In genomic region chr2:71340126-71340525, GRCm38 (mm10) we compare ENCODE assay signal across 21 mouse cellular contexts. TPM values are rescaled to one million over a fixed set of nuclear protein-coding genes. Genes with fewer than 3 reads are reported as not detected.
DNase-seq lines count a peak whose midpoint lies in the region; ATAC-seq lines count a peak whose summit lies in the region.
"Had no signal": no experiment of that assay in that cellular context is flagged by ENCODE, and none has a peak within 500 bp of the region (broad histone marks: within the 10 kb centered on the region; RNA-seq: fewer than 3 reads in every experiment).

No protein-coding gene starts in this region.

- peak; percentile 15 to 18 for DNase-seq in heart, adult 9 months (ENCODE audit: low spot score in 2 of 2)
- DNase-seq in heart, adult 8-10 months (ENCODE audit: low spot score), result no peak
- DNase-seq in induced T-regulatory cell, adult 2 months (ENCODE audit: low read depth), result peak; percentile 24
- DNase-seq: adrenal gland, postnatal 10 days; B cell, adult 2 months; cerebellum, adult 11 months; cerebellum, adult 8-10 months; cerebellum, postnatal 14 days; embryo, embryonic 11 days; kidney, adult 11 months; kidney, adult 9 months had no signal

- ATAC-seq in heart, embryonic 16.5 days (replicated peaks; ENCODE audit: extremely low read depth, insufficient read depth, low FRiP score), result 0 out of 2 replicates have a peak, but pooled peaks have one; percentile 52
- ATAC-seq in heart, embryonic 12.5 days (ENCODE audit: insufficient number of reproducible peaks, low FRiP score), result no peak
- no peak for ATAC-seq in megakaryocyte-erythroid progenitor cell, adult 5-6 weeks (replicated peaks; ENCODE audit: low FRiP score, low TSS enrichment, poor library complexity, severe bottlenecking)
- ATAC-seq: CD4-positive, CD25-positive, alpha-beta regulatory T cell, adult 4 months; forebrain, embryonic 14.5 days; hindbrain, embryonic 16.5 days had no signal

- H3K4me2 ChIP-seq in heart, embryonic 16.5 days (ENCODE audit: low read depth, low read length), result 0 out of 2 replicates have a peak overlapping the region, but pooled peaks have one; percentile 32
- H3K4me2 ChIP-seq in heart, embryonic 12.5 days, result no peak overlapping the region
- H3K4me2 ChIP-seq: embryonic facial prominence, embryonic 15.5 days; hindbrain, embryonic 12.5 days had no signal

- peaks cover 15% of the 10 kb centered on the region for H3K36me3 ChIP-seq in heart, embryonic 16.5 days (ENCODE audit: control insufficient read depth, insufficient read depth)
- H3K36me3 ChIP-seq in heart, embryonic 12.5 days, result peaks cover 42% of the 10 kb centered on the region

- H3K27ac ChIP-seq in heart, embryonic 16.5 days (ENCODE audit: low read length), result peak overlapping the region; percentile 56
- H3K27ac ChIP-seq in heart, embryonic 12.5 days (ENCODE audit: poor library complexity, severe bottlenecking), result no peak overlapping the region
- H3K27ac ChIP-seq: embryonic facial prominence, embryonic 15.5 days; forebrain, embryonic 10.5 days; hindbrain, embryonic 12.5 days had no signal

- no peak overlapping the region for H3K9ac ChIP-seq in heart, embryonic 16.5 days (ENCODE audit: low read length)
- H3K9ac ChIP-seq in heart, embryonic 12.5 days, result no peak overlapping the region
- H3K9ac ChIP-seq: embryonic facial prominence, embryonic 15.5 days; hindbrain, embryonic 12.5 days had no signal

- no peaks in the 10 kb centered on the region for H3K27me3 ChIP-seq in heart, embryonic 16.5 days (ENCODE audit: control insufficient read depth, insufficient read depth, low read length)
- no peaks in the 10 kb centered on the region for H3K27me3 ChIP-seq in heart, embryonic 12.5 days (replicated peaks)
- H3K27me3 ChIP-seq: embryonic facial prominence, embryonic 15.5 days; hindbrain, embryonic 12.5 days had no signal

- no peak overlapping the region for H3K4me3 ChIP-seq in heart, embryonic 16.5 days (ENCODE audit: low read length)
- H3K4me3 ChIP-seq in heart, embryonic 12.5 days, result no peak overlapping the region
- H3K4me3 ChIP-seq: embryonic facial prominence, embryonic 15.5 days; erythroblast, embryonic 14.5 days; forebrain, embryonic 10.5 days; hindbrain, embryonic 12.5 days had no signal

- WGBS in heart, embryonic 16.5 days, result 39% methylated on average over 5 of the region's 5 CpGs
- 57% methylated on average over 5 of the region's 5 CpGs for WGBS in heart, embryonic 12.5 days

- no peaks in the 10 kb centered on the region; the same call in 1 of the 2 replicates for H3K9me3 ChIP-seq in heart, embryonic 16.5 days (replicated peaks; ENCODE audit: control insufficient read depth, low read length)
- H3K9me3 ChIP-seq in heart, embryonic 12.5 days (replicated peaks), result no peaks in the 10 kb centered on the region
- H3K9me3 ChIP-seq: embryonic facial prominence, embryonic 15.5 days had no signal

- peaks cover 12% of the 10 kb centered on the region for H3K4me1 ChIP-seq in heart, embryonic 16.5 days (ENCODE audit: control insufficient read depth, insufficient read depth, low read length)
- H3K4me1 ChIP-seq in heart, embryonic 12.5 days (replicated peaks), result peaks cover 11% of the 10 kb centered on the region; the same call in 1 of the 2 replicates
- H3K4me1 ChIP-seq: embryonic facial prominence, embryonic 15.5 days; forebrain, embryonic 10.5 days; hindbrain, embryonic 12.5 days had no signal

RNA-seq across cellular contexts. Expression of gene Slc25a12, which starts 27.4 kb away (rescaled TPM):
- total RNA-seq in heart, adult 8-10 months (2022), result 100 to 1,000 TPM; 229 to 285 (median 258) TPM
- polyA plus RNA-seq in heart, embryonic 16.5 days (2015; fragmentation: Nextera tagmentation; extraction: Ambion mirVana), result 126 TPM in 2 replicates
- 92.1 and 92.8 TPM in 2 replicates for polyA plus RNA-seq in heart, embryonic 12.5 days (2016; fragmentation: Nextera tagmentation; extraction: Ambion mirVana)
- total RNA-seq in megakaryocyte-erythroid progenitor cell, adult 5-6 weeks (2014; fragmentation: Nextera tagmentation), result 26.8 and 42.7 TPM in 2 replicates
- total RNA-seq in megakaryocyte-erythroid progenitor cell, adult 5-6 weeks (2017), result 21.2 and 42.3 TPM in 2 replicates

RNA-seq across cellular contexts. Expression of gene Hat1, which starts 48.6 kb away (rescaled TPM):
- 10 to 100 TPM; 24.9 to 30.8 (median 28.0) TPM for total RNA-seq in heart, adult 8-10 months (2022)
- 106 and 121 TPM in 2 replicates for polyA plus RNA-seq in heart, embryonic 16.5 days (2015; fragmentation: Nextera tagmentation; extraction: Ambion mirVana)
- polyA plus RNA-seq in heart, embryonic 12.5 days (2016; fragmentation: Nextera tagmentation; extraction: Ambion mirVana), result 124 and 132 TPM in 2 replicates
- total RNA-seq in megakaryocyte-erythroid progenitor cell, adult 5-6 weeks (2014; fragmentation: Nextera tagmentation), result 129 and 155 TPM in 2 replicates
- total RNA-seq in megakaryocyte-erythroid progenitor cell, adult 5-6 weeks (2017), result 232 and 241 TPM in 2 replicates

Comparison
In these comparisons a context has a peak if more than half of its experiments do, and no peak if none do; other contexts are left out.
1. RNA of gene Slc25a12, which starts 27.4 kb away (total RNA-seq): 229 to 285 TPM in heart, adult 8-10 months; 21.2 to 42.7 TPM in megakaryocyte-erythroid progenitor cell, adult 5-6 weeks; every median in the first group is over 4 times any median in the second.
2. RNA of gene Hat1, which starts 48.6 kb away (total RNA-seq): 129 to 241 TPM in megakaryocyte-erythroid progenitor cell, adult 5-6 weeks; 24.9 to 30.8 TPM in heart, adult 8-10 months; every median in the first group is over 4 times any median in the second.